In genomic region chr1:78454659-78455058, GRCm38 (mm10) we compare ENCODE assay signal across 9 mouse cellular contexts. TPM values are rescaled to one million over a fixed set of nuclear protein-coding genes. Genes with fewer than 3 reads are reported as not detected.
A peak's percentile ranks its signal among the peaks of the same experiment; 100 is the strongest.
DNase-seq lines count a peak whose midpoint lies in the region; ATAC-seq and TF ChIP-seq lines count a peak whose summit lies in the region.
"Had no signal": no experiment of that assay in that cellular context is flagged by ENCODE, and none has a peak within 500 bp of the region (broad histone marks: within the 10 kb centered on the region; RNA-seq: fewer than 3 reads in every experiment).

No protein-coding gene starts in this region.

- no peak overlapping the region for H3K9ac ChIP-seq in heart, postnatal 0 days (replicated peaks; ENCODE audit: low read depth, low read length)
- no peak overlapping the region for H3K9ac ChIP-seq in embryonic facial prominence, embryonic 14.5 days (ENCODE audit: low read depth, low read length)
- no peak overlapping the region for H3K9ac ChIP-seq in neural tube, embryonic 13.5 days

- no peaks in the 10 kb centered on the region for H3K4me1 ChIP-seq in heart, postnatal 0 days (ENCODE audit: control insufficient read depth, insufficient read depth)
- H3K4me1 ChIP-seq in embryonic facial prominence, embryonic 14.5 days (ENCODE audit: control insufficient read depth, insufficient read depth, low read length), result no peaks in the 10 kb centered on the region; the same call in 1 of the 2 replicates
- peaks cover 14% of the 10 kb centered on the region for H3K4me1 ChIP-seq in neural tube, embryonic 13.5 days (replicated peaks)

- H3K27me3 ChIP-seq in heart, postnatal 0 days (ENCODE audit: control insufficient read depth, insufficient read depth, low read length), result no peaks in the 10 kb centered on the region
- H3K27me3 ChIP-seq in C2C12 (ENCODE audit: control insufficient read depth, insufficient read depth, insufficient read length), result no peaks in the 10 kb centered on the region
- no peaks in the 10 kb centered on the region for H3K27me3 ChIP-seq in embryonic facial prominence, embryonic 14.5 days (replicated peaks; ENCODE audit: control insufficient read depth, insufficient read depth, low read length)
- no peaks in the 10 kb centered on the region for H3K27me3 ChIP-seq in neural tube, embryonic 13.5 days

- H3K27ac ChIP-seq in heart, postnatal 0 days (ENCODE audit: low read depth), result no peak overlapping the region
- H3K27ac ChIP-seq in embryonic facial prominence, embryonic 14.5 days (replicated peaks; ENCODE audit: low read depth, low read length), result no peak overlapping the region
- no peak overlapping the region for H3K27ac ChIP-seq in neural tube, embryonic 13.5 days (replicated peaks)

- ATAC-seq in heart, postnatal 0 days (ENCODE audit: insufficient read depth, low read depth), result no peak
- no peak for ATAC-seq in embryonic facial prominence, embryonic 14.5 days (ENCODE audit: low read depth)
- ATAC-seq in neural tube, embryonic 13.5 days (ENCODE audit: low read depth), result 0 out of 2 replicates have a peak, but pooled peaks have one; percentile 8

- H3K36me3 ChIP-seq in heart, postnatal 0 days (replicated peaks; ENCODE audit: control insufficient read depth, insufficient read depth, low read length), result peaks cover 77% of the 10 kb centered on the region
- peaks cover 76% of the 10 kb centered on the region for H3K36me3 ChIP-seq in C2C12 (ENCODE audit: control insufficient read depth, insufficient read depth)
- peaks cover 82% of the 10 kb centered on the region for H3K36me3 ChIP-seq in embryonic facial prominence, embryonic 14.5 days (ENCODE audit: control insufficient read depth, insufficient read depth, low read length)
- peaks cover 71% of the 10 kb centered on the region for H3K36me3 ChIP-seq in neural tube, embryonic 13.5 days

- H3ac ChIP-seq in C2C12 (ENCODE audit: control insufficient read depth, insufficient read length, low read depth), result no peak overlapping the region

- no peak overlapping the region for H3K4me3 ChIP-seq in heart, postnatal 0 days (ENCODE audit: low read depth, low read length)
- no peak overlapping the region for H3K4me3 ChIP-seq in C2C12 (ENCODE audit: insufficient read depth, poor library complexity, severe bottlenecking)
- no peak overlapping the region for H3K4me3 ChIP-seq in embryonic facial prominence, embryonic 14.5 days (ENCODE audit: low read depth, low read length)
- no peak overlapping the region for H3K4me3 ChIP-seq in neural tube, embryonic 13.5 days

- no peak for TF ChIP-seq EP300 in heart, postnatal 0 days (IDR thresholded peaks at IDR 0.05; ENCODE audit: low read depth)

- no peaks in the 10 kb centered on the region for H3K79me2 ChIP-seq in C2C12 (ENCODE audit: control insufficient read depth, insufficient read depth)

- DNase-seq in heart, postnatal 0 days (ENCODE audit: low spot score), result peak; percentile 53
- DNase-seq in heart, adult 9 months (ENCODE audit: low spot score in 2 of 2), result no peak
- DNase-seq in adipocyte (ENCODE audit: low spot score), result peak; percentile 63
- peak; percentile 57 for DNase-seq in embryonic facial prominence, embryonic 14.5 days (ENCODE audit: low spot score)
- peak; percentile 30 to 63 for DNase-seq in layer of hippocampus, postnatal 14 days (ENCODE audit: low spot score in 2 of 2)
- no peak for DNase-seq in ovary, postnatal 36 days (ENCODE audit: low spot score)

- no peak overlapping the region for H3K4me2 ChIP-seq in heart, postnatal 0 days (ENCODE audit: low read depth, low read length)
- no peak overlapping the region for H3K4me2 ChIP-seq in embryonic facial prominence, embryonic 14.5 days (ENCODE audit: low read depth, low read length)
- H3K4me2 ChIP-seq in neural tube, embryonic 13.5 days, result no peak overlapping the region

- TF ChIP-seq CTCF in heart, postnatal 0 days (IDR thresholded peaks at IDR 0.05; ENCODE audit: low read depth), result peak; percentile 70
- peak; percentile 18 for TF ChIP-seq CTCF in C2C12 (IDR thresholded peaks at IDR 0.05; ENCODE audit: control insufficient read depth, insufficient read depth, insufficient read length)

- H3K79me3 ChIP-seq in C2C12 (ENCODE audit: low read depth), result no peaks in the 10 kb centered on the region

- WGBS in heart, postnatal 0 days, result 34% methylated on average over 7 of the region's 7 CpGs
- WGBS in embryonic facial prominence, embryonic 14.5 days, result 29% methylated on average over 7 of the region's 7 CpGs
- 28% methylated on average over 7 of the region's 7 CpGs for WGBS in neural tube, embryonic 13.5 days

- no peaks in the 10 kb centered on the region for H3K9me3 ChIP-seq in heart, postnatal 0 days (replicated peaks; ENCODE audit: control insufficient read depth, low read length)
- H3K9me3 ChIP-seq in embryonic facial prominence, embryonic 14.5 days (ENCODE audit: control insufficient read depth, low read length), result no peaks in the 10 kb centered on the region
- H3K9me3 ChIP-seq in neural tube, embryonic 13.5 days, result no peaks in the 10 kb centered on the region

TF ChIP-seq in C2C12, 6 proteins besides CTCF, POLR2A, EP300 and RAD21:
- TF ChIP-seq MYOD1 (IDR thresholded peaks at IDR 0.05; ENCODE audit: control insufficient read depth, insufficient read length, low read depth), result no peak
- no peak for TF ChIP-seq FOSL1 (IDR thresholded peaks at IDR 0.05; ENCODE audit: insufficient read depth, low read length, poor library complexity, severe bottlenecking)
- no peak for TF ChIP-seq USF1 (IDR thresholded peaks at IDR 0.05; ENCODE audit: low read depth)
- TF ChIP-seq CEBPB (IDR thresholded peaks at IDR 0.05; ENCODE audit: low read depth), result no peak
- TF ChIP-seq MAX (IDR thresholded peaks at IDR 0.05), result no peak
- no peak for TF ChIP-seq MYOG (IDR thresholded peaks at IDR 0.05; ENCODE audit: control insufficient read depth, extremely low read depth, insufficient read length)

RNA-seq across cellular contexts. Expression of gene Farsb, which starts 34.0 kb away (rescaled TPM):
- 40.0 and 55.8 TPM in 2 replicates for total RNA-seq in heart, postnatal 0 days (2014; rRNA removed; ENCODE audit: low replicate concordance)
- 75.1 and 76.4 TPM in 2 replicates for polyA plus RNA-seq in heart, postnatal 0 days (2015; fragmentation: Nextera tagmentation; extraction: Ambion mirVana)
- 53.6 TPM for polyA plus RNA-seq in C2C12 (2012; fragmentation: generic; extraction: Trizol)
- polyA plus RNA-seq in embryonic facial prominence, embryonic 14.5 days (2014; fragmentation: Nextera tagmentation; extraction: Ambion mirVana), result 122 and 145 TPM in 2 replicates
- 10 to 100 TPM; 64.3 to 68.0 TPM for total RNA-seq in layer of hippocampus, postnatal 14 days (2021)
- polyA plus RNA-seq in neural tube, embryonic 13.5 days (2015; fragmentation: Nextera tagmentation; extraction: Ambion mirVana), result 156 and 159 TPM in 2 replicates

RNA-seq across cellular contexts. Expression of gene Mogat1, which starts 56.1 kb away (rescaled TPM):
- total RNA-seq in heart, postnatal 0 days (2014; rRNA removed; ENCODE audit: low replicate concordance), result 0.70 TPM in 1 of 2 replicates, not detected in the other
- polyA plus RNA-seq in heart, postnatal 0 days (2015; fragmentation: Nextera tagmentation; extraction: Ambion mirVana), result 0.75 TPM in 1 of 2 replicates, not detected in the other
- not detected for polyA plus RNA-seq in C2C12 (2012; fragmentation: generic; extraction: Trizol)
- 0.69 and 0.72 TPM in 2 replicates for polyA plus RNA-seq in embryonic facial prominence, embryonic 14.5 days (2014; fragmentation: Nextera tagmentation; extraction: Ambion mirVana)
- not detected for total RNA-seq in layer of hippocampus, postnatal 14 days (2021)
- 1.0 TPM in 1 of 2 replicates, not detected in the other for polyA plus RNA-seq in neural tube, embryonic 13.5 days (2015; fragmentation: Nextera tagmentation; extraction: Ambion mirVana)
- polyA plus RNA-seq: liver, embryonic 16.5 days had no signal

RNA-seq across cellular contexts. Expression of gene BC035947, which starts 57.3 kb away (rescaled TPM):
- total RNA-seq in heart, postnatal 0 days (2014; rRNA removed; ENCODE audit: low replicate concordance), result not detected in 2 replicates
- not detected in 2 replicates for polyA plus RNA-seq in heart, postnatal 0 days (2015; fragmentation: Nextera tagmentation; extraction: Ambion mirVana)
- polyA plus RNA-seq in C2C12 (2012; fragmentation: generic; extraction: Trizol), result not detected
- polyA plus RNA-seq in embryonic facial prominence, embryonic 14.5 days (2014; fragmentation: Nextera tagmentation; extraction: Ambion mirVana), result 0.40 and 0.73 TPM in 2 replicates
- total RNA-seq in layer of hippocampus, postnatal 14 days (2021), result under 1 TPM; 0.14 to 0.17 TPM
- polyA plus RNA-seq in neural tube, embryonic 13.5 days (2015; fragmentation: Nextera tagmentation; extraction: Ambion mirVana), result 0.53 and 0.84 TPM in 2 replicates
- polyA plus RNA-seq: liver, embryonic 16.5 days had no signal

Comparison
In these comparisons a context has a peak if more than half of its experiments do, and no peak if none do; other contexts are left out.
1. DNase-seq: peak in heart, postnatal 0 days (single experiment), adipocyte (single experiment), embryonic facial prominence, embryonic 14.5 days (single experiment) and layer of hippocampus, postnatal 14 days (2 of 2); none in heart, adult 9 months (0 of 2) and ovary, postnatal 36 days (single experiment).